Mouse (Mus musculus): ENCODE measurements around the gene Bag6. TPM values are rescaled to one million over a fixed set of nuclear protein-coding genes. Genes with fewer than 3 reads are reported as not detected.
A peak's percentile ranks its signal among the peaks of the same experiment; 100 is the strongest.

The Bag6 gene
- total and polyA plus RNA-seq, 2 experiments from 2014 or later = 37.7 to 188 TPM

- no peak for DNase-seq (ENCODE audit: low spot score)
- H3K4me1 ChIP-seq (ENCODE audit: control insufficient read depth, insufficient read depth) = no peaks in the 10 kb centered on the region
- no peaks in the 10 kb centered on the region for H3K9me3 ChIP-seq (replicated peaks; ENCODE audit: control insufficient read depth, low read length)
- no peaks in the 10 kb centered on the region for H3K27me3 ChIP-seq (ENCODE audit: control insufficient read depth, insufficient read depth, low read length)
- no peak overlapping the region for H3K4me3 ChIP-seq (ENCODE audit: low read depth, low read length)
- no peak for ATAC-seq (ENCODE audit: insufficient read depth, low read depth)
- no peak overlapping the region for H3K4me2 ChIP-seq (ENCODE audit: low read depth, low read length)
- H3K36me3 ChIP-seq (replicated peaks; ENCODE audit: control insufficient read depth, insufficient read depth, low read length) = no peaks in the 10 kb centered on the region
- peak overlapping the region; percentile 25; the same call in 1 of the 2 replicates for H3K27ac ChIP-seq (ENCODE audit: low read depth)
- no peak for TF ChIP-seq CTCF (IDR thresholded peaks at IDR 0.05; ENCODE audit: low read depth)
- no peak for TF ChIP-seq EP300 (IDR thresholded peaks at IDR 0.05; ENCODE audit: low read depth)
- H3K9ac ChIP-seq (replicated peaks; ENCODE audit: low read depth, low read length) = no peak overlapping the region
- 52% methylated on average over 3 of the region's 3 CpGs for whole genome bisulfite sequencing
Measured at GRCm38 (mm10) chr17:35173329-35173728, 38.4 kb downstream of the Bag6 start.

GRCm38 (mm10) chr17:35174201-35174977 is 39.4 kb downstream of the Bag6 start:
- Histone ChIP-seq H3K4me3 (ENCODE audit: low read depth, low read length) (no peak overlapping the region), H3K27me3 (ENCODE audit: control insufficient read depth, insufficient read depth, low read length) (no peaks in the 10 kb centered on the region), H3K36me3 (replicated peaks; ENCODE audit: control insufficient read depth, insufficient read depth, low read length) (no peaks in the 10 kb centered on the region), H3K27ac (ENCODE audit: low read depth) (no peak overlapping the region), H3K4me2 (ENCODE audit: low read depth, low read length) (no peak overlapping the region), H3K9ac (replicated peaks; ENCODE audit: low read depth, low read length) (no peak overlapping the region), H3K4me1 (ENCODE audit: control insufficient read depth, insufficient read depth) (no peaks in the 10 kb centered on the region), H3K9me3 (replicated peaks; ENCODE audit: control insufficient read depth, low read length) (no peaks in the 10 kb centered on the region)
- no peak for DNase-seq (ENCODE audit: low spot score)
- ATAC-seq (ENCODE audit: insufficient read depth, low read depth) = no peak
- no peak for TF ChIP-seq EP300 (IDR thresholded peaks at IDR 0.05; ENCODE audit: low read depth)
- TF ChIP-seq CTCF (IDR thresholded peaks at IDR 0.05; ENCODE audit: low read depth) = no peak
- 59% methylated on average over 8 of the region's 8 CpGs for WGBS

- H3K4me1 ChIP-seq (ENCODE audit: control insufficient read depth, insufficient read depth) = no peaks in the 10 kb centered on the region
- WGBS = 75% methylated on average over 6 of the region's 6 CpGs
- H3K4me3 ChIP-seq (ENCODE audit: low read depth, low read length) = no peak overlapping the region
- no peaks in the 10 kb centered on the region for H3K9me3 ChIP-seq (replicated peaks; ENCODE audit: control insufficient read depth, low read length)
- no peak for TF ChIP-seq CTCF (IDR thresholded peaks at IDR 0.05; ENCODE audit: low read depth)
- TF ChIP-seq EP300 (IDR thresholded peaks at IDR 0.05; ENCODE audit: low read depth) = no peak
- H3K9ac ChIP-seq (replicated peaks; ENCODE audit: low read depth, low read length) = no peak overlapping the region
- no peak overlapping the region for H3K4me2 ChIP-seq (ENCODE audit: low read depth, low read length)
- no peak for DNase-seq (ENCODE audit: low spot score)
- no peak for ATAC-seq (ENCODE audit: insufficient read depth, low read depth)
- H3K36me3 ChIP-seq (replicated peaks; ENCODE audit: control insufficient read depth, insufficient read depth, low read length) = no peaks in the 10 kb centered on the region
- H3K27ac ChIP-seq (ENCODE audit: low read depth) = no peak overlapping the region
- no peaks in the 10 kb centered on the region for H3K27me3 ChIP-seq (ENCODE audit: control insufficient read depth, insufficient read depth, low read length)
Measured at GRCm38 (mm10) chr17:35175382-35175781, 40.4 kb downstream of the Bag6 start.

GRCm38 (mm10) chr17:35175968-35176367 is 41.0 kb downstream of the Bag6 start, which contains the start of gene Aif1:
Aif1 (minus strand) TSS chr17:35176068.
- Histone ChIP-seq H3K4me1 (ENCODE audit: control insufficient read depth, insufficient read depth) (no peaks in the 10 kb centered on the region), H3K27me3 (ENCODE audit: control insufficient read depth, insufficient read depth, low read length) (no peaks in the 10 kb centered on the region), H3K27ac (ENCODE audit: low read depth) (no peak within 1 kb of the TSS), H3K9me3 (replicated peaks; ENCODE audit: control insufficient read depth, low read length) (no peaks in the 10 kb centered on the region), H3K9ac (replicated peaks; ENCODE audit: low read depth, low read length) (no peak within 1 kb of the TSS), H3K36me3 (replicated peaks; ENCODE audit: control insufficient read depth, insufficient read depth, low read length) (no peaks in the 10 kb centered on the region), H3K4me3 (ENCODE audit: low read depth, low read length) (no peak within 1 kb of the TSS), H3K4me2 (ENCODE audit: low read depth, low read length) (no peak within 1 kb of the TSS)
- DNase-seq (ENCODE audit: low spot score) = no peak
- ATAC-seq (ENCODE audit: insufficient read depth, low read depth) = no peak
- WGBS = 70% methylated on average over 2 of the region's 2 CpGs
- TF ChIP-seq EP300 (IDR thresholded peaks at IDR 0.05; ENCODE audit: low read depth) = no peak
- no peak for TF ChIP-seq CTCF (IDR thresholded peaks at IDR 0.05; ENCODE audit: low read depth)

DNA sequence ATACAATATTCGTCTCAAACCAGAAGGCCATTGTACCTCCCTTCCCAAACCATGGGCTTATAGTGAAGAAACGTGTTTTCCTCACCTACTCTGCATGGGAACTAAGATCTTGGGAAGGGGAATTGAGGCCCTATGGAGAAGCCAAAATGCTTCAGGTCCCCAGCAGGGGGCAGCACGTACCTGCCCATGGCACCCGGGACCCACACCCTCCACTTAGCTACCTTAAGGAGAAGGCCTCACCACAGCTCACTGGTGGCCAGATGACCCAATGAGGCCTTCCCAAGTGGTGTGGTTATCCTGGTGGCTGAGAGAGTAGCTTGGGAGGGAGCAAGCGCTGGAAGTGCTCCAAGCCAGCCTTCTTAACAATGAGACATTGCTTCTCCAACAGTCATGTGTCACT is 43.5 kb downstream of the Bag6 start:
- TF ChIP-seq EP300 (IDR thresholded peaks at IDR 0.05; ENCODE audit: low read depth) (no peak), CTCF (IDR thresholded peaks at IDR 0.05; ENCODE audit: low read depth) (peak; percentile 86)
- Histone ChIP-seq H3K4me3 (ENCODE audit: low read depth, low read length) (no peak overlapping the region), H3K27ac (ENCODE audit: low read depth) (no peak overlapping the region), H3K36me3 (replicated peaks; ENCODE audit: control insufficient read depth, insufficient read depth, low read length) (no peaks in the 10 kb centered on the region), H3K9me3 (replicated peaks; ENCODE audit: control insufficient read depth, low read length) (no peaks in the 10 kb centered on the region), H3K4me2 (ENCODE audit: low read depth, low read length) (no peak overlapping the region), H3K9ac (replicated peaks; ENCODE audit: low read depth, low read length) (no peak overlapping the region), H3K4me1 (ENCODE audit: control insufficient read depth, insufficient read depth) (no peaks in the 10 kb centered on the region), H3K27me3 (ENCODE audit: control insufficient read depth, insufficient read depth, low read length) (no peaks in the 10 kb centered on the region)
- 6% methylated on average over 5 of the region's 5 CpGs for WGBS
- peak; percentile 81 for DNase-seq (ENCODE audit: low spot score)
- peak; percentile 71 for ATAC-seq (ENCODE audit: insufficient read depth, low read depth)

DNA sequence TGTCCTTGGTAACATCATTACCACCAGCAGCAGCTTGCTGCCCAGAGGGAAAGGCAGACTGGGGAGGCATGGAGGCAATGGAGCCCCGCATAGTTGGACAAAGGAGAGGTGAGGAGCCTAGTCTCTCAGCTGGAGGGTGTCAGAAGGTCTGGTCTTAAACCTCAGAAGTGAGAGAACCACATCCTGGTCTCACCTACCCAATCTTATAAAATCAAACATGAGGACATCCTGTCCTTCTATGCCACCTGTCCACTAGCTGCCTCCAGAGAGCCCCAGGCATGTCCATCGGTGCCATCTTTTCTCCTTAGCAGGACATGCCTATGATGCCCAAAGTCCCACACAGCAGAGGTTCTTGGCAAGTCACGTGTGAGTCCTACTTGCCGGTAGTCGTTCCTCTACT is 45.1 kb downstream of the Bag6 start:
- 78% methylated on average over 5 of the region's 5 CpGs for WGBS
- TF ChIP-seq CTCF (IDR thresholded peaks at IDR 0.05; ENCODE audit: low read depth) (no peak), EP300 (IDR thresholded peaks at IDR 0.05; ENCODE audit: low read depth) (no peak)
- DNase-seq (ENCODE audit: low spot score) (no peak), ATAC-seq (ENCODE audit: insufficient read depth, low read depth) (no peak)
- Histone ChIP-seq H3K27ac (ENCODE audit: low read depth) (no peak overlapping the region), H3K4me2 (ENCODE audit: low read depth, low read length) (no peak overlapping the region), H3K36me3 (replicated peaks; ENCODE audit: control insufficient read depth, insufficient read depth, low read length) (no peaks in the 10 kb centered on the region), H3K9ac (replicated peaks; ENCODE audit: low read depth, low read length) (no peak overlapping the region), H3K27me3 (ENCODE audit: control insufficient read depth, insufficient read depth, low read length) (no peaks in the 10 kb centered on the region), H3K4me3 (ENCODE audit: low read depth, low read length) (no peak overlapping the region), H3K4me1 (ENCODE audit: control insufficient read depth, insufficient read depth) (no peaks in the 10 kb centered on the region), H3K9me3 (replicated peaks; ENCODE audit: control insufficient read depth, low read length) (no peaks in the 10 kb centered on the region)
